Mouse (Mus musculus): ENCODE results near the gene Atp2b2. TPM values are rescaled to one million over a fixed set of nuclear protein-coding genes. Genes with fewer than 3 reads are reported as not detected.

Gene Atp2b2
- polyA plus RNA-seq, 1 experiment: 0.07 TPM

GRCm38 (mm10) chr6:113865699-113866098 is 176.7 kb downstream of the Atp2b2 start:
- H3K4me3 ChIP-seq (ENCODE audit: extremely low read depth, insufficient read depth, insufficient read length): no peak overlapping the region
- TF ChIP-seq CTCF (IDR thresholded peaks at IDR 0.05; ENCODE audit: extremely low read depth, insufficient read depth, insufficient read length, insufficient replicate concordance) (no peak), POLR2A (IDR thresholded peaks at IDR 0.05; ENCODE audit: low read depth, low read length) (no peak)
- 82% methylated on average over 7 of the region's 7 CpGs for WGBS
- H3K27me3 ChIP-seq (ENCODE audit: control insufficient read depth, insufficient read depth, low read length): no peaks in the 10 kb centered on the region
- H3K4me1 ChIP-seq (ENCODE audit: control insufficient read depth, insufficient read depth, insufficient read length): no peaks in the 10 kb centered on the region
- H3K36me3 ChIP-seq (ENCODE audit: control insufficient read depth, insufficient read depth, low read length): no peaks in the 10 kb centered on the region
- DNase-seq (ENCODE audit: low read depth in 1 of 2, low spot score in 2 of 2): no peak
- H3K27ac ChIP-seq (ENCODE audit: insufficient read depth, low read length): no peak overlapping the region

- no peak overlapping the region for H3K4me3 ChIP-seq (ENCODE audit: extremely low read depth, insufficient read depth, insufficient read length)
- DNase-seq (ENCODE audit: low read depth in 1 of 2, low spot score in 2 of 2): no peak
- H3K4me1 ChIP-seq (ENCODE audit: control insufficient read depth, insufficient read depth, insufficient read length): no peaks in the 10 kb centered on the region
- H3K27ac ChIP-seq (ENCODE audit: insufficient read depth, low read length): no peak overlapping the region
- H3K36me3 ChIP-seq (ENCODE audit: control insufficient read depth, insufficient read depth, low read length): no peaks in the 10 kb centered on the region
- H3K27me3 ChIP-seq (ENCODE audit: control insufficient read depth, insufficient read depth, low read length): no peaks in the 10 kb centered on the region
- WGBS: 40% methylated on average over 8 of the region's 8 CpGs
- TF ChIP-seq POLR2A (IDR thresholded peaks at IDR 0.05; ENCODE audit: low read depth, low read length) (no peak), CTCF (IDR thresholded peaks at IDR 0.05; ENCODE audit: extremely low read depth, insufficient read depth, insufficient read length, insufficient replicate concordance) (no peak)
Measured at GRCm38 (mm10) chr6:113864812-113865211, 177.6 kb downstream of the Atp2b2 start.

- Histone ChIP-seq H3K4me1 (ENCODE audit: control insufficient read depth, insufficient read depth, insufficient read length) (no peaks in the 10 kb centered on the region), H3K27me3 (ENCODE audit: control insufficient read depth, insufficient read depth, low read length) (no peaks in the 10 kb centered on the region), H3K4me3 (ENCODE audit: extremely low read depth, insufficient read depth, insufficient read length) (no peak overlapping the region), H3K36me3 (ENCODE audit: control insufficient read depth, insufficient read depth, low read length) (no peaks in the 10 kb centered on the region), H3K27ac (ENCODE audit: insufficient read depth, low read length) (no peak overlapping the region)
- 75% methylated on average over 4 of the region's 4 CpGs for WGBS
- TF ChIP-seq POLR2A (IDR thresholded peaks at IDR 0.05; ENCODE audit: low read depth, low read length) (no peak), CTCF (IDR thresholded peaks at IDR 0.05; ENCODE audit: extremely low read depth, insufficient read depth, insufficient read length, insufficient replicate concordance) (no peak)
- DNase-seq (ENCODE audit: low read depth in 1 of 2, low spot score in 2 of 2): no peak
Measured at GRCm38 (mm10) chr6:113862955-113863354, 179.5 kb downstream of the Atp2b2 start.

- Histone ChIP-seq H3K36me3 (ENCODE audit: control insufficient read depth, insufficient read depth, low read length) (no peaks in the 10 kb centered on the region), H3K27ac (ENCODE audit: insufficient read depth, low read length) (no peak overlapping the region), H3K27me3 (ENCODE audit: control insufficient read depth, insufficient read depth, low read length) (no peaks in the 10 kb centered on the region), H3K4me1 (ENCODE audit: control insufficient read depth, insufficient read depth, insufficient read length) (no peaks in the 10 kb centered on the region), H3K4me3 (ENCODE audit: extremely low read depth, insufficient read depth, insufficient read length) (no peak overlapping the region)
- TF ChIP-seq CTCF (IDR thresholded peaks at IDR 0.05; ENCODE audit: extremely low read depth, insufficient read depth, insufficient read length, insufficient replicate concordance): no peak
- TF ChIP-seq POLR2A (IDR thresholded peaks at IDR 0.05; ENCODE audit: low read depth, low read length): no peak
- WGBS: 75% methylated on average over 3 of the region's 3 CpGs
- no peak for DNase-seq (ENCODE audit: low read depth in 1 of 2, low spot score in 2 of 2)
Measured at GRCm38 (mm10) chr6:113861938-113862337, 180.5 kb downstream of the Atp2b2 start.

- no peak for DNase-seq (ENCODE audit: low read depth in 1 of 2, low spot score in 2 of 2)
- Histone ChIP-seq H3K4me3 (ENCODE audit: extremely low read depth, insufficient read depth, insufficient read length) (no peak overlapping the region), H3K27me3 (ENCODE audit: control insufficient read depth, insufficient read depth, low read length) (no peaks in the 10 kb centered on the region), H3K27ac (ENCODE audit: insufficient read depth, low read length) (no peak overlapping the region), H3K36me3 (ENCODE audit: control insufficient read depth, insufficient read depth, low read length) (no peaks in the 10 kb centered on the region), H3K4me1 (ENCODE audit: control insufficient read depth, insufficient read depth, insufficient read length) (no peaks in the 10 kb centered on the region)
- 54% methylated on average over 4 of the region's 4 CpGs for WGBS
- TF ChIP-seq CTCF (IDR thresholded peaks at IDR 0.05; ENCODE audit: extremely low read depth, insufficient read depth, insufficient read length, insufficient replicate concordance) (no peak), POLR2A (IDR thresholded peaks at IDR 0.05; ENCODE audit: low read depth, low read length) (no peak)
Measured at GRCm38 (mm10) chr6:113861375-113861770, 181.0 kb downstream of the Atp2b2 start.

- WGBS: 39% methylated on average over 15 of the region's 15 CpGs
- Histone ChIP-seq H3K4me1 (ENCODE audit: control insufficient read depth, insufficient read depth, insufficient read length) (no peaks in the 10 kb centered on the region), H3K27ac (ENCODE audit: insufficient read depth, low read length) (no peak overlapping the region), H3K27me3 (ENCODE audit: control insufficient read depth, insufficient read depth, low read length) (no peaks in the 10 kb centered on the region), H3K36me3 (ENCODE audit: control insufficient read depth, insufficient read depth, low read length) (no peaks in the 10 kb centered on the region), H3K4me3 (ENCODE audit: extremely low read depth, insufficient read depth, insufficient read length) (no peak overlapping the region)
- no peak for TF ChIP-seq POLR2A (IDR thresholded peaks at IDR 0.05; ENCODE audit: low read depth, low read length)
- no peak for TF ChIP-seq CTCF (IDR thresholded peaks at IDR 0.05; ENCODE audit: extremely low read depth, insufficient read depth, insufficient read length, insufficient replicate concordance)
- no peak for DNase-seq (ENCODE audit: low read depth in 1 of 2, low spot score in 2 of 2)
Measured at GRCm38 (mm10) chr6:113860735-113861374, 181.6 kb downstream of the Atp2b2 start.

- DNase-seq (ENCODE audit: low read depth in 1 of 2, low spot score in 2 of 2): no peak
- no peak overlapping the region for H3K27ac ChIP-seq (ENCODE audit: insufficient read depth, low read length)
- no peaks in the 10 kb centered on the region for H3K4me1 ChIP-seq (ENCODE audit: control insufficient read depth, insufficient read depth, insufficient read length)
- H3K27me3 ChIP-seq (ENCODE audit: control insufficient read depth, insufficient read depth, low read length): no peaks in the 10 kb centered on the region
- no peak overlapping the region for H3K4me3 ChIP-seq (ENCODE audit: extremely low read depth, insufficient read depth, insufficient read length)
- 68% methylated on average over 9 of the region's 9 CpGs for WGBS
- no peak for TF ChIP-seq CTCF (IDR thresholded peaks at IDR 0.05; ENCODE audit: extremely low read depth, insufficient read depth, insufficient read length, insufficient replicate concordance)
- no peak for TF ChIP-seq POLR2A (IDR thresholded peaks at IDR 0.05; ENCODE audit: low read depth, low read length)
- no peaks in the 10 kb centered on the region for H3K36me3 ChIP-seq (ENCODE audit: control insufficient read depth, insufficient read depth, low read length)
Measured at GRCm38 (mm10) chr6:113860023-113860734, 182.2 kb downstream of the Atp2b2 start.
